Mouse (Mus musculus) ES-Bruce4 (cell line): ENCODE results near the gene B4galt2. TPM values are rescaled to one million over a fixed set of nuclear protein-coding genes. Genes with fewer than 3 reads are reported as not detected.

ENCODE experiments used
- H3K27ac ChIP-seq: 2 replicates; pipeline ENCODE4 v1.5.1; 2012; ENCODE audit warnings: low read length, inconsistent platforms; ENCODE audit not compliant: insufficient read depth
- H3K27me3 ChIP-seq: 2 replicates; pipeline ENCODE4 v1.6.1; 2012; ENCODE audit warnings: mild to moderate bottlenecking, low read length, inconsistent platforms; ENCODE audit not compliant: control insufficient read depth, poor library complexity, insufficient read depth, severe bottlenecking
- H3K36me3 ChIP-seq: 2 replicates; pipeline ENCODE4 v1.6.1; 2012; ENCODE audit warnings: inconsistent platforms, mild to moderate bottlenecking, low read length, moderate library complexity; ENCODE audit not compliant: control insufficient read depth, poor library complexity, insufficient read depth, severe bottlenecking
- H3K4me1 ChIP-seq: one replicate; pipeline ENCODE4 v1.8.1; 2011; ENCODE audit warnings: low read length; ENCODE audit not compliant: control insufficient read depth, insufficient read depth
- H3K4me3 ChIP-seq: 2 replicates; pipeline ENCODE4 v1.5.1; 2011; ENCODE audit warnings: low read depth, mild to moderate bottlenecking, low read length
- H3K9ac ChIP-seq: 2 replicates; pipeline ENCODE4 v1.6.1; 2012; ENCODE audit warnings: low read depth, mild to moderate bottlenecking, inconsistent platforms; ENCODE audit not compliant: poor library complexity, severe bottlenecking
- H3K9me3 ChIP-seq: replicated peaks from 2 replicates; pipeline ENCODE4 v1.6.1; 2012; ENCODE audit warnings: mild to moderate bottlenecking, low read length, inconsistent platforms; ENCODE audit not compliant: control insufficient read depth, poor library complexity, insufficient read depth, severe bottlenecking
- CTCF ChIP-seq: IDR thresholded peaks from one replicate; pipeline ENCODE4 v1.8.1; 2011; ENCODE audit warnings: low read depth, low read length
- EP300 ChIP-seq: IDR thresholded peaks from 2 replicates; pipeline ENCODE4 v1.6.1; 2011; ENCODE audit warnings: low read depth, low read length; ENCODE audit not compliant: insufficient read depth
- POLR2A ChIP-seq: IDR thresholded peaks from one replicate; pipeline ENCODE4 v1.8.1; 2011; ENCODE audit warnings: low read length; ENCODE audit not compliant: insufficient read depth
- polyA plus RNA-seq: library from polyadenylated mRNA; stranded (reverse); fragments of >200 nt; gene quantifications from 2 replicates; pipeline ENCODE4 v1.2.4, GENCODE M21; 2011; ENCODE audit warnings: low read depth; ENCODE audit not compliant: missing spikeins, insufficient read depth, insufficient read length

Gene B4galt2
- polyA plus RNA-seq, 1 experiment: 15.3 TPM

- H3K27me3 ChIP-seq: no peaks in the 10 kb centered on the region
- no peaks in the 10 kb centered on the region for H3K9me3 ChIP-seq
- no peak overlapping the region for H3K4me3 ChIP-seq
- no peak overlapping the region for H3K9ac ChIP-seq
- no peaks in the 10 kb centered on the region for H3K4me1 ChIP-seq
- no peak overlapping the region for H3K27ac ChIP-seq
- H3K36me3 ChIP-seq: no peaks in the 10 kb centered on the region
- TF ChIP-seq EP300 (no peak), CTCF (no peak), POLR2A (no peak)
These were observed 11.5 kb downstream of the B4galt2 start for GRCm38 (mm10) chr4:117871787-117872186.

- Histone ChIP-seq H3K36me3 (no peaks in the 10 kb centered on the region), H3K27me3 (no peaks in the 10 kb centered on the region), H3K9ac (no peak overlapping the region), H3K27ac (no peak overlapping the region), H3K9me3 (no peaks in the 10 kb centered on the region), H3K4me1 (no peaks in the 10 kb centered on the region), H3K4me3 (no peak overlapping the region)
- TF ChIP-seq EP300: no peak
- no peak for TF ChIP-seq POLR2A
- no peak for TF ChIP-seq CTCF
These were observed 12.8 kb downstream of the B4galt2 start for GRCm38 (mm10) chr4:117870437-117870836.

- Histone ChIP-seq H3K27me3 (no peaks in the 10 kb centered on the region), H3K9ac (no peak overlapping the region), H3K4me3 (no peak overlapping the region), H3K9me3 (no peaks in the 10 kb centered on the region), H3K4me1 (no peaks in the 10 kb centered on the region), H3K27ac (no peak overlapping the region), H3K36me3 (no peaks in the 10 kb centered on the region)
- TF ChIP-seq CTCF (no peak), EP300 (no peak), POLR2A (no peak)
These were observed 14.0 kb downstream of the B4galt2 start for GRCm38 (mm10) chr4:117869317-117869716.

GRCm38 (mm10) chr4:117867823-117868222 lies 15.5 kb downstream of the B4galt2 start:
- TF ChIP-seq CTCF (peak; percentile 84), POLR2A (no peak)
- no peaks in the 10 kb centered on the region for H3K9me3 ChIP-seq
- no peaks in the 10 kb centered on the region for H3K27me3 ChIP-seq
- H3K27ac ChIP-seq: no peak overlapping the region
- H3K36me3 ChIP-seq: no peaks in the 10 kb centered on the region
- no peak overlapping the region for H3K9ac ChIP-seq
- H3K4me3 ChIP-seq: no peak overlapping the region
- no peaks in the 10 kb centered on the region for H3K4me1 ChIP-seq

GRCm38 (mm10) chr4:117867000-117867399 lies 16.3 kb downstream of the B4galt2 start:
- no peaks in the 10 kb centered on the region for H3K36me3 ChIP-seq
- no peak overlapping the region for H3K4me3 ChIP-seq
- TF ChIP-seq EP300 (no peak), POLR2A (no peak), CTCF (no peak)
- no peaks in the 10 kb centered on the region for H3K9me3 ChIP-seq
- H3K9ac ChIP-seq: no peak overlapping the region
- H3K27me3 ChIP-seq: no peaks in the 10 kb centered on the region
- no peak overlapping the region for H3K27ac ChIP-seq
- no peaks in the 10 kb centered on the region for H3K4me1 ChIP-seq

- no peak overlapping the region for H3K9ac ChIP-seq
- no peaks in the 10 kb centered on the region for H3K27me3 ChIP-seq
- H3K27ac ChIP-seq: no peak overlapping the region
- TF ChIP-seq EP300: no peak
- TF ChIP-seq CTCF: no peak
- TF ChIP-seq POLR2A: no peak
- H3K9me3 ChIP-seq: no peaks in the 10 kb centered on the region
- no peaks in the 10 kb centered on the region for H3K4me1 ChIP-seq
- no peaks in the 10 kb centered on the region for H3K36me3 ChIP-seq
- H3K4me3 ChIP-seq: no peak overlapping the region
These were observed 17.2 kb downstream of the B4galt2 start for GRCm38 (mm10) chr4:117866083-117866482.

- Histone ChIP-seq H3K27me3 (no peaks in the 10 kb centered on the region), H3K4me1 (no peaks in the 10 kb centered on the region), H3K27ac (no peak overlapping the region), H3K9ac (no peak overlapping the region), H3K4me3 (no peak overlapping the region), H3K36me3 (no peaks in the 10 kb centered on the region), H3K9me3 (no peaks in the 10 kb centered on the region)
- no peak for TF ChIP-seq CTCF
- no peak for TF ChIP-seq POLR2A
- no peak for TF ChIP-seq EP300
These were observed 20.5 kb downstream of the B4galt2 start for GRCm38 (mm10) chr4:117862823-117863222.
